Mouse (Mus musculus) midbrain, embryonic 14.5 days (tissue): ENCODE measurements around the gene Fgfr1op. TPM values are rescaled to one million over a fixed set of nuclear protein-coding genes. Genes with fewer than 3 reads are reported as not detected.

ENCODE experiments used
- ATAC-seq: fragments of 200-750 bp; cut with Nextera tagmentation; 2 replicates; pipeline ENCODE4 v1.8.0; 2017; ENCODE audit warnings: moderate number of reproducible peaks, moderate library complexity; ENCODE audit not compliant: low FRiP score, low TSS enrichment
- DNase-seq: peaks from one replicate; pipeline ENCODE4 v3.0.0-alpha.2; 2015
- H3K27ac ChIP-seq: fragments of 300-500 bp; sonication (generic); replicated peaks from 2 replicates; pipeline ENCODE4 v1.5.1; 2014; ENCODE audit warnings: mild to moderate bottlenecking, low read depth, low read length, moderate library complexity
- H3K27me3 ChIP-seq: fragments of 300-500 bp; sonication (generic); 2 replicates; pipeline ENCODE4 v1.6.1; 2014; ENCODE audit warnings: low read length, control low read depth, mixed read lengths; ENCODE audit not compliant: control insufficient read depth, insufficient read depth
- H3K36me3 ChIP-seq: fragments of 300-500 bp; sonication (generic); 2 replicates; pipeline ENCODE4 v1.6.1; 2014; ENCODE audit warnings: low read length, control low read depth; ENCODE audit not compliant: control insufficient read depth, insufficient read depth
- H3K4me1 ChIP-seq: fragments of 300-500 bp; sonication (generic); 2 replicates; pipeline ENCODE4 v1.6.1; 2014; ENCODE audit warnings: mild to moderate bottlenecking, antibody characterized with exemption, low read length, control low read depth; ENCODE audit not compliant: control insufficient read depth, insufficient read depth
- H3K4me2 ChIP-seq: fragments of 300-500 bp; sonication (generic); 2 replicates; pipeline ENCODE4 v1.6.1; 2014; ENCODE audit warnings: mild to moderate bottlenecking, low read length, moderate library complexity
- H3K4me3 ChIP-seq: fragments of 300-500 bp; sonication (generic); replicated peaks from 2 replicates; pipeline ENCODE4 v1.5.1; 2014; ENCODE audit warnings: low read depth, low read length
- H3K9ac ChIP-seq: fragments of 300-500 bp; sonication (generic); replicated peaks from 2 replicates; pipeline ENCODE4 v1.6.1; 2014; ENCODE audit warnings: mild to moderate bottlenecking, low read length, moderate library complexity
- H3K9me3 ChIP-seq: fragments of 300-500 bp; sonication (generic); 2 replicates; pipeline ENCODE4 v1.6.1; 2016; ENCODE audit warnings: low read length, control low read depth, mixed read lengths; ENCODE audit not compliant: control insufficient read depth
- WGBS: fragments of 180-500 bp; shearing (Covaris S2); extraction: QIAGEN DNeasy Blood & Tissue Kit; methylation state at CpG from one replicate; pipeline ENCODE4 v1.1.7; 2014; 5-methylcytosine and 5-hydroxymethylcytosine counted together
- polyA plus RNA-seq: library from polyadenylated mRNA; unstranded; fragments of >200 nt; fragmentation: Nextera tagmentation; extraction: Ambion mirVana; gene quantifications from 2 replicates; pipeline ENCODE4 v1.2.1, GENCODE M21; 2014

Fgfr1op gene
- polyA plus RNA-seq, 1 experiment from 2014 or later = 31.7 TPM

- H3K4me2 ChIP-seq = no peak overlapping the region
- no peaks in the 10 kb centered on the region for H3K4me1 ChIP-seq
- H3K27ac ChIP-seq = no peak overlapping the region
- H3K36me3 ChIP-seq = no peaks in the 10 kb centered on the region
- H3K9me3 ChIP-seq = no peaks in the 10 kb centered on the region
- ATAC-seq (no peak), DNase-seq (no peak)
- H3K4me3 ChIP-seq = no peak overlapping the region
- no peak overlapping the region for H3K9ac ChIP-seq
- WGBS = 96% methylated on average over 2 of the region's 2 CpGs
- H3K27me3 ChIP-seq = no peaks in the 10 kb centered on the region
Observed at GRCm38 (mm10) chr17:8209696-8210095, 44.4 kb downstream of the Fgfr1op start.

- no peaks in the 10 kb centered on the region for H3K36me3 ChIP-seq
- 60% methylated on average over 3 of the region's 3 CpGs for WGBS
- no peak for DNase-seq
Observed at GRCm38 (mm10) chr17:8210170-8210569, 44.9 kb downstream of the Fgfr1op start.

GRCm38 (mm10) chr17:8210675-8211074, 45.4 kb downstream of the Fgfr1op start:
- no peaks in the 10 kb centered on the region for H3K27me3 ChIP-seq
- WGBS = 85% methylated on average over 10 of the region's 10 CpGs
- no peak overlapping the region for H3K27ac ChIP-seq
- no peak overlapping the region for H3K4me3 ChIP-seq
- H3K4me1 ChIP-seq = no peaks in the 10 kb centered on the region
- H3K9me3 ChIP-seq = no peaks in the 10 kb centered on the region
- DNase-seq = no peak
- ATAC-seq = no peak
- H3K9ac ChIP-seq = no peak overlapping the region
- no peak overlapping the region for H3K4me2 ChIP-seq
- no peaks in the 10 kb centered on the region for H3K36me3 ChIP-seq

More at GRCm38 (mm10) chr17:8210170-8210569, 44.9 kb downstream of the Fgfr1op start:
- ATAC-seq = no peak
- H3K9me3 ChIP-seq = no peaks in the 10 kb centered on the region
- no peak overlapping the region for H3K4me2 ChIP-seq
- no peak overlapping the region for H3K4me3 ChIP-seq
- no peaks in the 10 kb centered on the region for H3K4me1 ChIP-seq
- H3K9ac ChIP-seq = no peak overlapping the region
- H3K27me3 ChIP-seq = no peaks in the 10 kb centered on the region
- H3K27ac ChIP-seq = no peak overlapping the region

- Histone ChIP-seq H3K4me3 (no peak overlapping the region), H3K27me3 (no peaks in the 10 kb centered on the region), H3K36me3 (no peaks in the 10 kb centered on the region), H3K4me2 (no peak overlapping the region), H3K9ac (no peak overlapping the region), H3K27ac (no peak overlapping the region), H3K9me3 (no peaks in the 10 kb centered on the region), H3K4me1 (no peaks in the 10 kb centered on the region)
- 91% methylated on average over 6 of the region's 6 CpGs for WGBS
- DNase-seq (no peak), ATAC-seq (no peak)
Observed at GRCm38 (mm10) chr17:8211399-8211798, 46.1 kb downstream of the Fgfr1op start.

GRCm38 (mm10) chr17:8214369-8214768, 49.1 kb downstream of the Fgfr1op start:
- ATAC-seq (no peak), DNase-seq (no peak)
- Histone ChIP-seq H3K9ac (no peak overlapping the region), H3K4me2 (no peak overlapping the region), H3K9me3 (no peaks in the 10 kb centered on the region), H3K4me1 (no peaks in the 10 kb centered on the region), H3K36me3 (no peaks in the 10 kb centered on the region), H3K27me3 (no peaks in the 10 kb centered on the region), H3K4me3 (no peak overlapping the region), H3K27ac (no peak overlapping the region)
- WGBS = 97% methylated on average over 1 of the region's 1 CpGs

GRCm38 (mm10) chr17:8215016-8215745, 49.9 kb downstream of the Fgfr1op start:
- H3K4me3 ChIP-seq = no peak overlapping the region
- no peak for ATAC-seq
- no peaks in the 10 kb centered on the region for H3K9me3 ChIP-seq
- H3K27ac ChIP-seq = no peak overlapping the region
- no peaks in the 10 kb centered on the region for H3K27me3 ChIP-seq
- no peaks in the 10 kb centered on the region for H3K4me1 ChIP-seq
- H3K36me3 ChIP-seq = no peaks in the 10 kb centered on the region
- H3K4me2 ChIP-seq = no peak overlapping the region
- 92% methylated on average over 12 of the region's 12 CpGs for whole genome bisulfite sequencing
- H3K9ac ChIP-seq = no peak overlapping the region
- no peak for DNase-seq

- Histone ChIP-seq H3K27ac (no peak overlapping the region), H3K9ac (no peak overlapping the region), H3K4me3 (no peak overlapping the region), H3K27me3 (no peaks in the 10 kb centered on the region), H3K4me1 (no peaks in the 10 kb centered on the region), H3K9me3 (no peaks in the 10 kb centered on the region), H3K4me2 (no peak overlapping the region), H3K36me3 (no peaks in the 10 kb centered on the region)
- 85% methylated on average over 10 of the region's 10 CpGs for WGBS
- ATAC-seq = no peak
- DNase-seq = no peak
Observed at GRCm38 (mm10) chr17:8223225-8223624, 57.9 kb downstream of the Fgfr1op start.

GRCm38 (mm10) chr17:8224072-8224471, 58.8 kb downstream of the Fgfr1op start:
- Histone ChIP-seq H3K36me3 (no peaks in the 10 kb centered on the region), H3K9ac (no peak overlapping the region), H3K27me3 (no peaks in the 10 kb centered on the region), H3K4me2 (no peak overlapping the region), H3K9me3 (no peaks in the 10 kb centered on the region), H3K27ac (no peak overlapping the region), H3K4me3 (no peak overlapping the region), H3K4me1 (no peaks in the 10 kb centered on the region)
- WGBS = 94% methylated on average over 1 of the region's 1 CpGs
- no peak for ATAC-seq
- no peak for DNase-seq

- H3K36me3 ChIP-seq = no peaks in the 10 kb centered on the region
- no peak overlapping the region for H3K4me3 ChIP-seq
- 99% methylated on average over 2 of the region's 2 CpGs for WGBS
- H3K27ac ChIP-seq = no peak overlapping the region
- ATAC-seq (no peak), DNase-seq (no peak)
- H3K9me3 ChIP-seq = no peaks in the 10 kb centered on the region
- H3K4me1 ChIP-seq = no peaks in the 10 kb centered on the region
- H3K27me3 ChIP-seq = no peaks in the 10 kb centered on the region
- H3K4me2 ChIP-seq = no peak overlapping the region
- no peak overlapping the region for H3K9ac ChIP-seq
Observed at GRCm38 (mm10) chr17:8225166-8225565, 59.9 kb downstream of the Fgfr1op start.
